Mouse (Mus musculus) testis, adult 2 months (tissue): Measurements from ENCODE around the gene Cfap57. TPM values are rescaled to one million over a fixed set of nuclear protein-coding genes. Genes with fewer than 3 reads are reported as not detected.

Source experiments
- H3K27ac ChIP-seq: fragments of 200-500 bp; 2 replicates; pipeline ENCODE4 v1.5.1; 2012; ENCODE audit warnings: low read depth, low read length; ENCODE audit not compliant: control insufficient read depth, insufficient read depth
- H3K27me3 ChIP-seq: fragments of 200-500 bp; 2 replicates; pipeline ENCODE4 v1.6.1; 2012; ENCODE audit warnings: mild to moderate bottlenecking, low read length, moderate library complexity; ENCODE audit not compliant: control insufficient read depth, insufficient read depth
- H3K36me3 ChIP-seq: fragments of 200-500 bp; 2 replicates; pipeline ENCODE4 v1.6.1; 2012; ENCODE audit warnings: mild to moderate bottlenecking, low read length; ENCODE audit not compliant: control insufficient read depth, insufficient read depth
- H3K4me1 ChIP-seq: fragments of 200-500 bp; 2 replicates; pipeline ENCODE4 v1.6.1; 2012; ENCODE audit warnings: low read length; ENCODE audit not compliant: control insufficient read depth, insufficient read depth
- H3K4me3 ChIP-seq: fragments of 200-500 bp; 2 replicates; pipeline ENCODE4 v1.5.1; 2012; ENCODE audit warnings: low read depth, mild to moderate bottlenecking, low read length, moderate library complexity, mixed read lengths; ENCODE audit not compliant: control insufficient read depth
- CTCF ChIP-seq: fragments of 200-500 bp; IDR thresholded peaks from 2 replicates; pipeline ENCODE4 v1.5.1; 2012; ENCODE audit warnings: low read depth, mild to moderate bottlenecking, inconsistent platforms, low read length, moderate library complexity; ENCODE audit not compliant: control insufficient read depth, insufficient read depth, insufficient replicate concordance
- POLR2A ChIP-seq: fragments of 200-500 bp; IDR thresholded peaks from 2 replicates; pipeline ENCODE4 v1.6.1; 2012; ENCODE audit warnings: low read depth, mild to moderate bottlenecking, inconsistent platforms, low read length, moderate library complexity; ENCODE audit not compliant: control insufficient read depth
- polyA plus RNA-seq: library from polyadenylated mRNA; depleted of rRNA; stranded (reverse); fragments of >200 nt; gene quantifications from 2 replicates; pipeline ENCODE4 v1.2.3, GENCODE M21; 2012

The Cfap57 gene
- polyA plus RNA-seq, 1 experiment: 53.3 TPM

GRCm38 (mm10) chr4:118543158-118543530 lies 77.4 kb downstream of the Cfap57 start:
- H3K27ac ChIP-seq: no peak overlapping the region
- no peaks in the 10 kb centered on the region for H3K27me3 ChIP-seq
- peaks cover 10% of the 10 kb centered on the region for H3K4me1 ChIP-seq
- TF ChIP-seq CTCF: no peak
- no peak for TF ChIP-seq POLR2A
- 0 out of 2 replicates have a peak overlapping the region, but pooled peaks have one; percentile 4 for H3K4me3 ChIP-seq
- no peaks in the 10 kb centered on the region for H3K36me3 ChIP-seq

- Histone ChIP-seq H3K4me3 (no peak overlapping the region), H3K27me3 (no peaks in the 10 kb centered on the region), H3K4me1 (peaks cover 10% of the 10 kb centered on the region), H3K36me3 (no peaks in the 10 kb centered on the region), H3K27ac (no peak overlapping the region)
- TF ChIP-seq CTCF: no peak
Measured at GRCm38 (mm10) chr4:118542510-118543157, 77.9 kb downstream of the Cfap57 start.

- TF ChIP-seq POLR2A: no peak
- TF ChIP-seq CTCF: no peak
- Histone ChIP-seq H3K27me3 (no peaks in the 10 kb centered on the region), H3K4me3 (no peak overlapping the region), H3K36me3 (no peaks in the 10 kb centered on the region), H3K27ac (no peak overlapping the region), H3K4me1 (peaks cover 10% of the 10 kb centered on the region)
Measured at GRCm38 (mm10) chr4:118539904-118540303, 80.7 kb downstream of the Cfap57 start.

- H3K4me1 ChIP-seq: no peaks in the 10 kb centered on the region
- H3K36me3 ChIP-seq: no peaks in the 10 kb centered on the region
- H3K27me3 ChIP-seq: no peaks in the 10 kb centered on the region
- H3K27ac ChIP-seq: no peak overlapping the region
- TF ChIP-seq CTCF: no peak
- no peak overlapping the region for H3K4me3 ChIP-seq
Measured at GRCm38 (mm10) chr4:118537801-118538200, 82.8 kb downstream of the Cfap57 start.

GRCm38 (mm10) chr4:118535610-118536009 lies 85.0 kb downstream of the Cfap57 start:
- Histone ChIP-seq H3K27me3 (no peaks in the 10 kb centered on the region), H3K36me3 (no peaks in the 10 kb centered on the region), H3K4me3 (no peak overlapping the region), H3K4me1 (no peaks in the 10 kb centered on the region), H3K27ac (no peak overlapping the region)
- TF ChIP-seq POLR2A (no peak), CTCF (no peak)

GRCm38 (mm10) chr4:118533605-118534004 lies 87.0 kb downstream of the Cfap57 start:
- no peaks in the 10 kb centered on the region for H3K4me1 ChIP-seq
- no peaks in the 10 kb centered on the region for H3K27me3 ChIP-seq
- TF ChIP-seq POLR2A (no peak), CTCF (no peak)
- H3K4me3 ChIP-seq: no peak overlapping the region
- no peaks in the 10 kb centered on the region for H3K36me3 ChIP-seq
- no peak overlapping the region for H3K27ac ChIP-seq

GRCm38 (mm10) chr4:118533156-118533555 lies 87.4 kb downstream of the Cfap57 start:
- Histone ChIP-seq H3K27ac (no peak overlapping the region), H3K27me3 (no peaks in the 10 kb centered on the region), H3K36me3 (no peaks in the 10 kb centered on the region), H3K4me3 (no peak overlapping the region), H3K4me1 (no peaks in the 10 kb centered on the region)
- TF ChIP-seq POLR2A: no peak
- no peak for TF ChIP-seq CTCF

- no peaks in the 10 kb centered on the region for H3K4me1 ChIP-seq
- H3K4me3 ChIP-seq: no peak overlapping the region
- H3K27ac ChIP-seq: no peak overlapping the region
- TF ChIP-seq POLR2A (no peak), CTCF (no peak)
- H3K27me3 ChIP-seq: no peaks in the 10 kb centered on the region
- H3K36me3 ChIP-seq: no peaks in the 10 kb centered on the region
Measured at GRCm38 (mm10) chr4:118532663-118533062, 87.9 kb downstream of the Cfap57 start.
